Mouse (Mus musculus) hindbrain, embryonic 16.5 days (tissue): ENCODE results near the gene Gm5483. TPM values are rescaled to one million over a fixed set of nuclear protein-coding genes. Genes with fewer than 3 reads are reported as not detected.
"Not testable (repeated sequence)": the region's sequence is repeated elsewhere in the genome, so short reads cannot be mapped to it uniquely, and the experiment has no call there.

Experiments used
- ATAC-seq: fragments of 200-750 bp; cut with Nextera tagmentation; 2 replicates; pipeline ENCODE4 v1.8.0; 2017; ENCODE audit warnings: moderate TSS enrichment, moderate library complexity
- H3K27ac ChIP-seq: fragments of 300-500 bp; sonication (generic); 2 replicates; pipeline ENCODE4 v1.5.1; 2014; ENCODE audit warnings: low read depth, mild to moderate bottlenecking, control low read depth, low read length, moderate library complexity
- H3K27me3 ChIP-seq: fragments of 300-500 bp; sonication (generic); replicated peaks from 2 replicates; pipeline ENCODE4 v1.6.1; 2014; ENCODE audit warnings: low read length; ENCODE audit not compliant: control insufficient read depth, insufficient read depth
- H3K36me3 ChIP-seq: fragments of 300-500 bp; sonication (generic); 2 replicates; pipeline ENCODE4 v1.6.1; 2014; ENCODE audit warnings: mild to moderate bottlenecking, low read length, moderate library complexity, mixed read lengths; ENCODE audit not compliant: control insufficient read depth, insufficient read depth
- H3K4me1 ChIP-seq: fragments of 300-500 bp; sonication (generic); 2 replicates; pipeline ENCODE4 v1.6.1; 2014; ENCODE audit warnings: low read depth, low read length; ENCODE audit not compliant: control insufficient read depth, insufficient read depth
- H3K4me2 ChIP-seq: fragments of 300-500 bp; sonication (generic); 2 replicates; pipeline ENCODE4 v1.6.1; 2014; ENCODE audit warnings: mild to moderate bottlenecking, low read length, control low read depth, moderate library complexity
- H3K4me3 ChIP-seq: fragments of 300-500 bp; sonication (generic); 2 replicates; pipeline ENCODE4 v1.5.1; 2014; ENCODE audit warnings: mild to moderate bottlenecking, low read length, control low read depth, moderate library complexity
- H3K9ac ChIP-seq: fragments of 300-500 bp; sonication (generic); 2 replicates; pipeline ENCODE4 v1.6.1; 2014; ENCODE audit warnings: low read depth, mild to moderate bottlenecking, control low read depth, low read length, moderate library complexity
- H3K9me3 ChIP-seq: fragments of 300-500 bp; sonication (generic); 2 replicates; pipeline ENCODE4 v1.6.1; 2014; ENCODE audit warnings: mild to moderate bottlenecking, low read length, moderate library complexity; ENCODE audit not compliant: control insufficient read depth
- WGBS: fragments of 180-500 bp; shearing (Covaris S2); extraction: QIAGEN DNeasy Blood & Tissue Kit; methylation state at CpG from one replicate; pipeline ENCODE4 v1.1.7; 2014; 5-methylcytosine and 5-hydroxymethylcytosine counted together
- polyA plus RNA-seq: library from polyadenylated mRNA; unstranded; fragments of >200 nt; fragmentation: Nextera tagmentation; extraction: Ambion mirVana; gene quantifications from 2 replicates; pipeline ENCODE4 v1.2.1, GENCODE M21; 2015

Gene Gm5483
- polyA plus RNA-seq = 0.98 TPM in 1 of 2 replicates, not detected in the other

- not testable (repeated sequence) for ATAC-seq, H3K36me3 ChIP-seq, H3K4me1 ChIP-seq, H3K9me3 ChIP-seq, H3K9ac ChIP-seq, H3K27me3 ChIP-seq, H3K27ac ChIP-seq, H3K4me2 ChIP-seq, H3K4me3 ChIP-seq
- 89% methylated on average over 4 of the region's 4 CpGs for WGBS
Observed at GRCm38 (mm10) chr16:36183912-36184311, at the start of gene Gm5483. TSS of gene Gm5483 (plus strand) at chr16:36184212.

DNA sequence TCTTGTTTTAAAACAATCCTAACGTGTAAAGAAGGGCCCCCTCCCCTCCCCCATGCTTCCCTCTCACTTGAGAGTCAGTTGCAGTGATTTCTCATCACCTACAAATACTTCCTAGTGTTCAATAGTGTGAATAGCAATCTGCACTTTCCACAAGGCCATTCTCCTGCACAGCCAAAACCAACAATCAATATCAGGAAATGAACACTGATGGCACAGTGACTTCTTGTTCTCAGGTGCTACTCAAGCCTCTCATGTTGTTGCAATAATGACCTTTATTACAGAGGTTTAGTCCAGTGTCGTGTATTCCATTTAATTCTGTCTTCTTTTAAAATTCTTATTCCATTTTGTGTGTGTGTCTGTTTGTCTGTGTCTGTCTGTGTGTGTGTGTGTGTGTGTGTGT lies 45.8 kb upstream of the Gm5483 start:
- Histone ChIP-seq H3K9ac (no peak overlapping the region), H3K4me2 (no peak overlapping the region), H3K9me3 (no peaks in the 10 kb centered on the region), H3K36me3 (no peaks in the 10 kb centered on the region), H3K27me3 (no peaks in the 10 kb centered on the region), H3K4me1 (no peaks in the 10 kb centered on the region), H3K4me3 (no peak overlapping the region), H3K27ac (no peak overlapping the region)
- no peak for ATAC-seq
- WGBS = 87% methylated on average over 2 of the region's 2 CpGs

- no peaks in the 10 kb centered on the region for H3K4me1 ChIP-seq
- H3K9me3 ChIP-seq = no peaks in the 10 kb centered on the region
- H3K9ac ChIP-seq = no peak within 1 kb of the TSS
- H3K36me3 ChIP-seq = no peaks in the 10 kb centered on the region
- no peak for ATAC-seq
- H3K4me2 ChIP-seq = no peak within 1 kb of the TSS
- H3K27me3 ChIP-seq = no peaks in the 10 kb centered on the region
- H3K27ac ChIP-seq = no peak within 1 kb of the TSS
- no peak within 1 kb of the TSS for H3K4me3 ChIP-seq
Observed at GRCm38 (mm10) chr16:36156402-36156975, 27.5 kb upstream of the Gm5483 start, which contains the start of gene Stfa2l1. TSS of gene Stfa2l1 (plus strand) at chr16:36156811.

DNA sequence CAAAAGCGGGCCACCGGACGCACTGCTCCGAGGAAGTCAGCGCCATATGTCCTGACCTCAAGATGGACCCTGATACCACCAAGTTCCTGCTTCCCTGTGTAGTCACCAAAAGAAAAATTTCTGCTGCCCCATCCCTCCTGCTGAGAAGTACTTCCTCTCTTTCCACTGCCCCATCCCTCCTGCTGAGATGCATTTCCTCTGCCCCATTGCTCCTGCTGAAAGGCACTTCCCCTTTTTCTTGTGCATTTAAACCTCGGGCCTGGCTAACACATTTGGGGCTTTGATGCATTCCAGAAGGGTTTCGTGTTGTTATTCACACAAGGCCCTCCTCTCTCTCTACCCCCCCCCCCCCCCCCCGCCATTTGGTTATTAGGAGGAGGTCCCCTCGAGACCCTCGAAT lies 16.2 kb upstream of the Gm5483 start:
- not testable (repeated sequence) for ATAC-seq, H3K4me1 ChIP-seq

GRCm38 (mm10) chr16:36176108-36176507 lies 7.9 kb upstream of the Gm5483 start:
- Histone ChIP-seq H3K27me3 (no peaks in the 10 kb centered on the region), H3K27ac (no peak overlapping the region), H3K4me2 (no peak overlapping the region), H3K4me1 (no peaks in the 10 kb centered on the region), H3K36me3 (no peaks in the 10 kb centered on the region), H3K9me3 (0 out of 2 replicates have a peak, but pooled peaks cover 2% of the 10 kb centered on the region), H3K4me3 (no peak overlapping the region), H3K9ac (no peak overlapping the region)
- no peak for ATAC-seq

More for the DNA sequence above, 16.2 kb upstream of the Gm5483 start:
- not testable (repeated sequence) for H3K27me3 ChIP-seq, H3K9ac ChIP-seq, H3K4me3 ChIP-seq, H3K36me3 ChIP-seq, H3K9me3 ChIP-seq, H3K27ac ChIP-seq, H3K4me2 ChIP-seq
- WGBS = 88% methylated on average over 9 of the region's 10 CpGs

- WGBS = 85% methylated on average over 2 of the region's 2 CpGs
- Histone ChIP-seq H3K4me1 (no peaks in the 10 kb centered on the region), H3K36me3 (no peaks in the 10 kb centered on the region), H3K27ac (no peak overlapping the region), H3K9me3 (0 out of 2 replicates have a peak, but pooled peaks cover 2% of the 10 kb centered on the region), H3K27me3 (no peaks in the 10 kb centered on the region), H3K4me3 (no peak overlapping the region), H3K4me2 (no peak overlapping the region), H3K9ac (no peak overlapping the region)
- ATAC-seq = no peak
Observed at GRCm38 (mm10) chr16:36179910-36180309, 4.1 kb upstream of the Gm5483 start.

GRCm38 (mm10) chr16:36199226-36199625 lies 15.2 kb downstream of the Gm5483 start:
- Histone ChIP-seq H3K4me1 (no peaks in the 10 kb centered on the region), H3K27me3 (no peaks in the 10 kb centered on the region), H3K4me2 (peak overlapping the region; percentile 36), H3K9me3 (no peaks in the 10 kb centered on the region), H3K27ac (no peak overlapping the region), H3K36me3 (no peaks in the 10 kb centered on the region), H3K4me3 (no peak overlapping the region), H3K9ac (no peak overlapping the region)
- 43% methylated on average over 19 of the region's 19 CpGs for WGBS
- ATAC-seq = no peak

- H3K4me3 ChIP-seq = no peak overlapping the region
- ATAC-seq = no peak
- no peak overlapping the region for H3K27ac ChIP-seq
- H3K27me3 ChIP-seq = no peaks in the 10 kb centered on the region
- H3K36me3 ChIP-seq = no peaks in the 10 kb centered on the region
- no peaks in the 10 kb centered on the region for H3K9me3 ChIP-seq
- no peaks in the 10 kb centered on the region for H3K4me1 ChIP-seq
- WGBS = 73% methylated on average over 5 of the region's 5 CpGs
- no peak overlapping the region for H3K9ac ChIP-seq
- no peak overlapping the region for H3K4me2 ChIP-seq
Observed at GRCm38 (mm10) chr16:36203846-36204245, 19.8 kb downstream of the Gm5483 start.

- H3K36me3 ChIP-seq, H3K27me3 ChIP-seq, ATAC-seq, H3K4me1 ChIP-seq, H3K4me3 ChIP-seq, H3K4me2 ChIP-seq, H3K9me3 ChIP-seq, H3K9ac ChIP-seq, H3K27ac ChIP-seq: not testable (repeated sequence)
- WGBS = 37% methylated on average over 2 of the region's 2 CpGs
Observed at GRCm38 (mm10) chr16:36205684-36206083, 21.7 kb downstream of the Gm5483 start.
